Mouse (Mus musculus) forebrain, embryonic 14.5 days (tissue): ENCODE measurements at regions not wholly inside any gene's neighbourhood (a gene's known extent, or its start where the extent isn't known, plus 50 kb on each side); places are given as distances from the start of the nearest gene placed in this dataset.
"Not testable (repeated sequence)": the region's sequence is repeated elsewhere in the genome, so short reads cannot be mapped to it uniquely, and the experiment has no call there.

Experiments used
- ATAC-seq: fragments of 200-750 bp; cut with Nextera tagmentation; 2 replicates; pipeline ENCODE4 v1.8.0; 2017; ENCODE audit warnings: mild to moderate bottlenecking, moderate library complexity
- DNase-seq: peaks from one replicate; pipeline ENCODE4 v3.0.0-alpha.2; 2015; ENCODE audit warnings: low spot score
- H3K27ac ChIP-seq: fragments of 300-500 bp; sonication (generic); 2 replicates; pipeline ENCODE4 v1.5.1; 2014; ENCODE audit warnings: low read depth, mild to moderate bottlenecking, control low read depth, low read length, moderate library complexity
- H3K27me3 ChIP-seq: fragments of 300-500 bp; sonication (generic); replicated peaks from 2 replicates; pipeline ENCODE4 v1.6.1; 2014; ENCODE audit warnings: low read length, control low read depth, mixed read lengths; ENCODE audit not compliant: control insufficient read depth, insufficient read depth
- H3K36me3 ChIP-seq: fragments of 300-500 bp; sonication (generic); 2 replicates; pipeline ENCODE4 v1.6.1; 2014; ENCODE audit warnings: low read length, control low read depth; ENCODE audit not compliant: control insufficient read depth, insufficient read depth
- H3K4me1 ChIP-seq: fragments of 300-500 bp; sonication (generic); 2 replicates; pipeline ENCODE4 v1.6.1; 2014; ENCODE audit warnings: antibody characterized with exemption, low read length, control low read depth; ENCODE audit not compliant: control insufficient read depth, insufficient read depth
- H3K4me2 ChIP-seq: fragments of 300-500 bp; sonication (generic); 2 replicates; pipeline ENCODE4 v1.6.1; 2014; ENCODE audit warnings: mild to moderate bottlenecking, control low read depth, low read length
- H3K4me3 ChIP-seq: fragments of 300-500 bp; sonication (generic); 2 replicates; pipeline ENCODE4 v1.5.1; 2014; ENCODE audit warnings: low read depth, low read length, control low read depth
- H3K9ac ChIP-seq: fragments of 300-500 bp; sonication (generic); 2 replicates; pipeline ENCODE4 v1.6.1; 2014; ENCODE audit warnings: mild to moderate bottlenecking, low read length, control low read depth, moderate library complexity
- H3K9me3 ChIP-seq: fragments of 300-500 bp; sonication (generic); replicated peaks from 2 replicates; pipeline ENCODE4 v1.6.1; 2016; ENCODE audit warnings: low read length, control low read depth, mixed read lengths; ENCODE audit not compliant: control insufficient read depth
- WGBS: fragments of 180-500 bp; shearing (Covaris S2); extraction: QIAGEN DNeasy Blood & Tissue Kit; methylation state at CpG from one replicate; pipeline ENCODE4 v1.1.7; 2014; 5-methylcytosine and 5-hydroxymethylcytosine counted together

GRCm38 (mm10) chr12:104614240-104614639 lies 137.5 kb downstream of the Dicer1 start:
- Histone ChIP-seq H3K4me3 (no peak overlapping the region), H3K27ac (no peak overlapping the region), H3K36me3 (no peaks in the 10 kb centered on the region), H3K9me3 (no peaks in the 10 kb centered on the region), H3K4me2 (no peak overlapping the region), H3K9ac (no peak overlapping the region), H3K4me1 (no peaks in the 10 kb centered on the region), H3K27me3 (no peaks in the 10 kb centered on the region)
- DNase-seq (no peak), ATAC-seq (no peak)
- WGBS: 78% methylated on average over 8 of the region's 8 CpGs

- Histone ChIP-seq H3K27me3 (no peaks in the 10 kb centered on the region), H3K9ac (no peak overlapping the region), H3K4me3 (no peak overlapping the region), H3K9me3 (no peaks in the 10 kb centered on the region), H3K27ac (no peak overlapping the region), H3K4me2 (no peak overlapping the region), H3K36me3 (no peaks in the 10 kb centered on the region), H3K4me1 (no peaks in the 10 kb centered on the region)
- DNase-seq: peak; percentile 31
- no peak for ATAC-seq
- 59% methylated on average over 19 of the region's 19 CpGs for WGBS
Observed at GRCm38 (mm10) chr12:104609767-104610166, 136.6 kb upstream of the Gsc start.

- not testable (repeated sequence) for H3K36me3 ChIP-seq, H3K4me2 ChIP-seq, H3K27me3 ChIP-seq, H3K4me1 ChIP-seq, H3K9me3 ChIP-seq, ATAC-seq, H3K4me3 ChIP-seq, DNase-seq, H3K9ac ChIP-seq, H3K27ac ChIP-seq
- WGBS: 96% methylated on average over 3 of the region's 4 CpGs
Observed at GRCm38 (mm10) chr12:104608956-104609355, 135.8 kb upstream of the Gsc start.

- 77% methylated on average over 5 of the region's 5 CpGs for WGBS
- H3K9me3 ChIP-seq: no peaks in the 10 kb centered on the region
- H3K4me3 ChIP-seq: no peak overlapping the region
- ATAC-seq (no peak), DNase-seq (no peak)
- no peak overlapping the region for H3K4me2 ChIP-seq
- H3K27ac ChIP-seq: no peak overlapping the region
- H3K9ac ChIP-seq: no peak overlapping the region
- H3K27me3 ChIP-seq: no peaks in the 10 kb centered on the region
- H3K4me1 ChIP-seq: no peaks in the 10 kb centered on the region
- no peaks in the 10 kb centered on the region for H3K36me3 ChIP-seq
Observed at GRCm38 (mm10) chr12:104607410-104607809, 134.3 kb upstream of the Gsc start.

GRCm38 (mm10) chr12:104605535-104606399 lies 132.6 kb upstream of the Gsc start:
- WGBS: 83% methylated on average over 24 of the region's 24 CpGs
- no peak overlapping the region for H3K9ac ChIP-seq
- H3K27me3 ChIP-seq: no peaks in the 10 kb centered on the region
- no peaks in the 10 kb centered on the region for H3K36me3 ChIP-seq
- H3K4me1 ChIP-seq: no peaks in the 10 kb centered on the region
- H3K9me3 ChIP-seq: no peaks in the 10 kb centered on the region
- H3K27ac ChIP-seq: no peak overlapping the region
- ATAC-seq (no peak), DNase-seq (no peak)
- no peak overlapping the region for H3K4me2 ChIP-seq
- H3K4me3 ChIP-seq: no peak overlapping the region

- no peak overlapping the region for H3K9ac ChIP-seq
- ATAC-seq (no peak), DNase-seq (no peak)
- peaks cover 7% of the 10 kb centered on the region for H3K4me1 ChIP-seq
- H3K4me3 ChIP-seq: no peak overlapping the region
- no peak overlapping the region for H3K4me2 ChIP-seq
- 76% methylated on average over 2 of the region's 2 CpGs for WGBS
- no peak overlapping the region for H3K27ac ChIP-seq
- 0 out of 2 replicates have a peak, but pooled peaks cover 3% of the 10 kb centered on the region for H3K27me3 ChIP-seq
- no peaks in the 10 kb centered on the region for H3K36me3 ChIP-seq
- H3K9me3 ChIP-seq: no peaks in the 10 kb centered on the region
Observed at GRCm38 (mm10) chr12:104598056-104598455, 124.9 kb upstream of the Gsc start.

- Histone ChIP-seq H3K27ac (no peak overlapping the region), H3K27me3 (0 out of 2 replicates have a peak, but pooled peaks cover 6% of the 10 kb centered on the region), H3K36me3 (no peaks in the 10 kb centered on the region), H3K9me3 (no peaks in the 10 kb centered on the region), H3K4me1 (peaks cover 9% of the 10 kb centered on the region), H3K4me2 (peak overlapping the region; percentile 36), H3K9ac (no peak overlapping the region), H3K4me3 (no peak overlapping the region)
- 22% methylated on average over 19 of the region's 19 CpGs for WGBS
- ATAC-seq (peak; percentile 91), DNase-seq (peak; percentile 88)
Observed at GRCm38 (mm10) chr12:104593526-104594155, 120.5 kb upstream of the Gsc start.

- no peak for DNase-seq
- peak; percentile 40 for ATAC-seq
- Histone ChIP-seq H3K9me3 (no peaks in the 10 kb centered on the region), H3K9ac (no peak overlapping the region), H3K4me2 (peak overlapping the region; percentile 36), H3K4me3 (no peak overlapping the region), H3K36me3 (no peaks in the 10 kb centered on the region), H3K4me1 (peaks cover 9% of the 10 kb centered on the region), H3K27me3 (0 out of 2 replicates have a peak, but pooled peaks cover 6% of the 10 kb centered on the region), H3K27ac (no peak overlapping the region)
- WGBS: 30% methylated on average over 21 of the region's 21 CpGs
Observed at GRCm38 (mm10) chr12:104592791-104593525, 119.8 kb upstream of the Gsc start.
